ENCODE assay signal across 16 mouse cellular contexts in genomic region chr7:139378355-139378754, GRCm38 (mm10).
"Had no signal": no experiment of that assay in that cellular context is flagged by ENCODE, and none has a peak within 500 bp of the region (broad histone marks: within the 10 kb centered on the region; RNA-seq: fewer than 3 reads in every experiment).

No protein-coding gene starts in this region.

- H3K9me3 ChIP-seq: neural tube, embryonic 13.5 days; neural tube, embryonic 15.5 days; stomach, embryonic 15.5 days had no signal

- DNase-seq: retina, postnatal 1 day; right cerebral cortex, adult 18-20 months; right cerebral cortex, postnatal 14 days; right cerebral cortex, postnatal 25 days; right cerebral cortex, postnatal 4 days; spleen, adult 18-20 months; thymus, adult 18-20 months; thymus, adult 2 months; thymus, postnatal 14 days; thymus, postnatal 25 days; thymus, postnatal 36 days; thymus, postnatal 4 days had no signal

- H3K27ac ChIP-seq: neural tube, embryonic 13.5 days; neural tube, embryonic 15.5 days; stomach, embryonic 15.5 days; stomach, postnatal 0 days had no signal

- H3K4me1 ChIP-seq: neural tube, embryonic 13.5 days; neural tube, embryonic 15.5 days; stomach, embryonic 15.5 days had no signal

- H3K27me3 ChIP-seq: neural tube, embryonic 13.5 days; neural tube, embryonic 15.5 days; stomach, embryonic 15.5 days had no signal

- H3K36me3 ChIP-seq: neural tube, embryonic 13.5 days; neural tube, embryonic 15.5 days; stomach, embryonic 15.5 days had no signal

- H3K9ac ChIP-seq: neural tube, embryonic 13.5 days; neural tube, embryonic 15.5 days; stomach, embryonic 15.5 days had no signal

- H3K4me2 ChIP-seq: neural tube, embryonic 13.5 days; neural tube, embryonic 15.5 days; stomach, embryonic 15.5 days had no signal

- H3K4me3 ChIP-seq: neural tube, embryonic 13.5 days; neural tube, embryonic 15.5 days; stomach, embryonic 15.5 days had no signal
